8 mouse cellular contexts compared by ENCODE assay signal in genomic region chr2:129908701-129909425, GRCm38 (mm10).
A peak's percentile ranks its signal among the peaks of the same experiment; 100 is the strongest.
DNase-seq lines count a peak whose midpoint lies in the region; ATAC-seq lines count a peak whose summit lies in the region.

No protein-coding gene starts in this region.

- peak overlapping the region; percentile 14 for H3K4me3 ChIP-seq in lung, embryonic 16.5 days (ENCODE audit: low read length)
- peak overlapping the region; percentile 43 for H3K4me3 ChIP-seq in hindbrain, embryonic 15.5 days
- H3K4me3 ChIP-seq in neural tube, embryonic 11.5 days (ENCODE audit: low read depth, low read length) = peak overlapping the region; percentile 34

- 2% methylated on average over 28 of the region's 28 CpGs for WGBS in lung, embryonic 16.5 days
- under 1% methylated on average over 28 of the region's 28 CpGs for WGBS in hindbrain, embryonic 15.5 days
- 2% methylated on average over 28 of the region's 28 CpGs for WGBS in neural tube, embryonic 11.5 days

- no peak overlapping the region for H3K9ac ChIP-seq in lung, embryonic 16.5 days (ENCODE audit: low read length)
- peak overlapping the region; percentile 34 for H3K9ac ChIP-seq in hindbrain, embryonic 15.5 days
- peak overlapping the region; percentile 48 for H3K9ac ChIP-seq in neural tube, embryonic 11.5 days (ENCODE audit: low read length)

- no peak overlapping the region for H3K27ac ChIP-seq in lung, embryonic 16.5 days (ENCODE audit: low read length)
- H3K27ac ChIP-seq in hindbrain, embryonic 15.5 days (replicated peaks) = peak overlapping the region; percentile 78
- no peak overlapping the region for H3K27ac ChIP-seq in neural tube, embryonic 11.5 days (ENCODE audit: low read depth, low read length)

- peak; percentile 78 for ATAC-seq in lung, embryonic 16.5 days (ENCODE audit: low read depth)
- peak; percentile 96 for ATAC-seq in hindbrain, embryonic 15.5 days (ENCODE audit: low FRiP score, low read depth)
- peak; percentile 97 for ATAC-seq in neural tube, embryonic 11.5 days (ENCODE audit: insufficient read depth, low FRiP score, low TSS enrichment)
- ATAC-seq in megakaryocyte, adult 5-6 weeks (ENCODE audit: poor library complexity, severe bottlenecking) = no peak

- H3K36me3 ChIP-seq in lung, embryonic 16.5 days (ENCODE audit: control insufficient read depth, insufficient read depth, low read length) = no peaks in the 10 kb centered on the region
- no peaks in the 10 kb centered on the region for H3K36me3 ChIP-seq in hindbrain, embryonic 15.5 days
- no peaks in the 10 kb centered on the region for H3K36me3 ChIP-seq in neural tube, embryonic 11.5 days (ENCODE audit: control insufficient read depth, insufficient read depth, low read length)

- no peaks in the 10 kb centered on the region for H3K9me3 ChIP-seq in lung, embryonic 16.5 days (ENCODE audit: control insufficient read depth, low read length)
- H3K9me3 ChIP-seq in hindbrain, embryonic 15.5 days = no peaks in the 10 kb centered on the region
- no peaks in the 10 kb centered on the region for H3K9me3 ChIP-seq in neural tube, embryonic 11.5 days (ENCODE audit: control insufficient read depth, low read length)

- H3K4me2 ChIP-seq in lung, embryonic 16.5 days (ENCODE audit: low read depth, low read length) = peak overlapping the region; percentile 33
- H3K4me2 ChIP-seq in hindbrain, embryonic 15.5 days = peak overlapping the region; percentile 81
- H3K4me2 ChIP-seq in neural tube, embryonic 11.5 days (ENCODE audit: low read depth) = peak overlapping the region; percentile 57

- DNase-seq in lung, postnatal 25 days (ENCODE audit: low spot score) = no peak
- peak; percentile 86 for DNase-seq in embryo, embryonic 9.5 days (ENCODE audit: extremely low spot score)
- peak; percentile 66 to 70 for DNase-seq in layer of hippocampus, postnatal 36 days
- peak; percentile 88 for DNase-seq in neural tube, embryonic 11.5 days (ENCODE audit: low spot score)
- DNase-seq in thymus, adult 18-20 months = no peak

- no peaks in the 10 kb centered on the region; the same call in 1 of the 2 replicates for H3K27me3 ChIP-seq in lung, embryonic 16.5 days (ENCODE audit: control insufficient read depth, insufficient read depth, low read depth, low read length)
- H3K27me3 ChIP-seq in hindbrain, embryonic 15.5 days = peaks cover 8% of the 10 kb centered on the region; the same call in 1 of the 2 replicates
- H3K27me3 ChIP-seq in neural tube, embryonic 11.5 days (ENCODE audit: control insufficient read depth, insufficient read depth, low read length) = no peaks in the 10 kb centered on the region

- H3K4me1 ChIP-seq in lung, embryonic 16.5 days (replicated peaks; ENCODE audit: control insufficient read depth, insufficient read depth, low read length) = peaks cover 5% of the 10 kb centered on the region; the same call in 1 of the 2 replicates
- H3K4me1 ChIP-seq in hindbrain, embryonic 15.5 days (replicated peaks) = peaks cover 21% of the 10 kb centered on the region
- no peaks in the 10 kb centered on the region for H3K4me1 ChIP-seq in neural tube, embryonic 11.5 days (ENCODE audit: control insufficient read depth, insufficient read depth, low read length)

Comparison
In these comparisons a context has a peak if more than half of its experiments do, and no peak if none do; other contexts are left out.
1. DNase-seq: peak in embryo, embryonic 9.5 days (single experiment), layer of hippocampus, postnatal 36 days (2 of 2) and neural tube, embryonic 11.5 days (single experiment); none in lung, postnatal 25 days (single experiment) and thymus, adult 18-20 months (0 of 2).
2. Peak in every context shown above with its lines, with median percentiles within 50 percentile points of each other: H3K4me2 ChIP-seq and H3K4me3 ChIP-seq.